Mouse (Mus musculus) embryonic facial prominence, embryonic 10.5 days (tissue): ENCODE measurements around the gene Coq7. TPM values are rescaled to one million over a fixed set of nuclear protein-coding genes. Genes with fewer than 3 reads are reported as not detected.

Source experiments
- DNase-seq: peaks from one replicate; pipeline ENCODE4 v3.0.0-alpha.2; 2017; ENCODE audit warnings: low spot score
- H3K27ac ChIP-seq: fragments of 300-500 bp; sonication (generic); replicated peaks from 2 replicates; pipeline ENCODE4 v1.5.1; 2016; ENCODE audit warnings: mild to moderate bottlenecking
- H3K27me3 ChIP-seq: fragments of 300-500 bp; sonication (generic); replicated peaks from 2 replicates; pipeline ENCODE4 v1.6.1; 2016; ENCODE audit warnings: low read depth, mild to moderate bottlenecking; ENCODE audit not compliant: poor library complexity, severe bottlenecking
- H3K36me3 ChIP-seq: fragments of 300-500 bp; sonication (generic); replicated peaks from 2 replicates; pipeline ENCODE4 v1.6.1; 2016; ENCODE audit warnings: mild to moderate bottlenecking, moderate library complexity
- H3K4me1 ChIP-seq: fragments of 300-500 bp; sonication (generic); 2 replicates; pipeline ENCODE4 v1.6.1; 2016
- H3K4me3 ChIP-seq: fragments of 300-500 bp; sonication (generic); 2 replicates; pipeline ENCODE4 v1.5.1; 2016; ENCODE audit warnings: mild to moderate bottlenecking, moderate library complexity
- H3K9me3 ChIP-seq: fragments of 300-500 bp; sonication (generic); 2 replicates; pipeline ENCODE4 v1.6.1; 2016; ENCODE audit warnings: mild to moderate bottlenecking
- WGBS: fragments of 180-500 bp; shearing (Covaris S2); methylation state at CpG from one replicate; pipeline ENCODE4 v1.1.7; 2016; 5-methylcytosine and 5-hydroxymethylcytosine counted together
- polyA plus RNA-seq: library from polyadenylated mRNA; unstranded; fragments of >200 nt; fragmentation: Nextera tagmentation; extraction: Ambion mirVana; gene quantifications from 2 replicates; pipeline ENCODE4 v1.2.1, GENCODE M21; 2016

Gene Coq7
- polyA plus RNA-seq, 1 experiment from 2014 or later, result 134 TPM

GRCm38 (mm10) chr7:118476428-118476827, 56.7 kb downstream of the Coq7 start:
- no peak for DNase-seq
- H3K27ac ChIP-seq, result no peak overlapping the region
- no peaks in the 10 kb centered on the region for H3K36me3 ChIP-seq
- 68% methylated on average over 5 of the region's 5 CpGs for WGBS
- peaks cover 3% of the 10 kb centered on the region; the same call in 1 of the 2 replicates for H3K9me3 ChIP-seq
- no peaks in the 10 kb centered on the region for H3K27me3 ChIP-seq
- H3K4me1 ChIP-seq, result peaks cover 17% of the 10 kb centered on the region
- H3K4me3 ChIP-seq, result no peak overlapping the region

GRCm38 (mm10) chr7:118475008-118475705, 58.0 kb downstream of the Coq7 start:
- Histone ChIP-seq H3K9me3 (peaks cover 3% of the 10 kb centered on the region; the same call in 1 of the 2 replicates), H3K27ac (no peak overlapping the region), H3K4me3 (no peak overlapping the region), H3K4me1 (peaks cover 17% of the 10 kb centered on the region), H3K27me3 (no peaks in the 10 kb centered on the region), H3K36me3 (no peaks in the 10 kb centered on the region)
- WGBS, result 85% methylated on average over 7 of the region's 7 CpGs
- DNase-seq, result no peak

GRCm38 (mm10) chr7:118472886-118473285, 60.3 kb downstream of the Coq7 start:
- Histone ChIP-seq H3K36me3 (no peaks in the 10 kb centered on the region), H3K27ac (no peak overlapping the region)
- 95% methylated on average over 1 of the region's 1 CpGs for WGBS

GRCm38 (mm10) chr7:118468060-118468459, 65.1 kb downstream of the Coq7 start:
- no peaks in the 10 kb centered on the region for H3K9me3 ChIP-seq
- H3K4me1 ChIP-seq, result peaks cover 8% of the 10 kb centered on the region
- 90% methylated on average over 3 of the region's 3 CpGs for WGBS
- H3K36me3 ChIP-seq, result no peaks in the 10 kb centered on the region
- no peak overlapping the region for H3K4me3 ChIP-seq
- H3K27ac ChIP-seq, result no peak overlapping the region
- no peaks in the 10 kb centered on the region for H3K27me3 ChIP-seq
- no peak for DNase-seq

More at GRCm38 (mm10) chr7:118472886-118473285, 60.3 kb downstream of the Coq7 start:
- no peak for DNase-seq
- Histone ChIP-seq H3K27me3 (no peaks in the 10 kb centered on the region), H3K4me3 (no peak overlapping the region), H3K9me3 (peaks cover 3% of the 10 kb centered on the region; the same call in 1 of the 2 replicates), H3K4me1 (peaks cover 7% of the 10 kb centered on the region)

- no peaks in the 10 kb centered on the region for H3K36me3 ChIP-seq
- peaks cover 22% of the 10 kb centered on the region for H3K4me1 ChIP-seq
- no peak overlapping the region for H3K4me3 ChIP-seq
- 71% methylated on average over 4 of the region's 4 CpGs for WGBS
- DNase-seq, result no peak
- H3K9me3 ChIP-seq, result no peaks in the 10 kb centered on the region
- no peak overlapping the region for H3K27ac ChIP-seq
- no peaks in the 10 kb centered on the region for H3K27me3 ChIP-seq
Measured at GRCm38 (mm10) chr7:118464432-118464831, 68.7 kb downstream of the Coq7 start.

GRCm38 (mm10) chr7:118462818-118463762, 70.1 kb downstream of the Coq7 start:
- Histone ChIP-seq H3K9me3 (no peaks in the 10 kb centered on the region), H3K27me3 (no peaks in the 10 kb centered on the region), H3K4me1 (peaks cover 22% of the 10 kb centered on the region), H3K36me3 (no peaks in the 10 kb centered on the region), H3K27ac (no peak overlapping the region), H3K4me3 (no peak overlapping the region)
- WGBS, result 57% methylated on average over 11 of the region's 11 CpGs
- no peak for DNase-seq

- Histone ChIP-seq H3K27ac (no peak overlapping the region), H3K4me1 (peaks cover 19% of the 10 kb centered on the region), H3K4me3 (no peak overlapping the region), H3K27me3 (no peaks in the 10 kb centered on the region), H3K9me3 (no peaks in the 10 kb centered on the region), H3K36me3 (no peaks in the 10 kb centered on the region)
- DNase-seq, result no peak
- 68% methylated on average over 16 of the region's 16 CpGs for WGBS
Measured at GRCm38 (mm10) chr7:118461400-118462136, 71.6 kb downstream of the Coq7 start.

Other genes with a start within 250 kb of the Coq7 start
- gene Syt17, start 85.1 kb downstream of the Coq7 start, polyA plus RNA-seq, result 1.7 and 1.9 TPM in 2 replicates
- 1.3 and 1.6 TPM in 2 replicates for gene Itpripl2, start 41.4 kb downstream of the Coq7 start, polyA plus RNA-seq
- 4.9 and 7.2 TPM in 2 replicates for gene Tmc7, start 51.4 kb upstream of the Coq7 start, polyA plus RNA-seq
- gene Tmc5, start 63.9 kb upstream of the Coq7 start, polyA plus RNA-seq, result 0.05 TPM in 1 of 2 replicates, not detected in the other
- gene Gde1, start 172.4 kb upstream of the Coq7 start, polyA plus RNA-seq, result 65.1 and 68.7 TPM in 2 replicates
- 34.3 and 37.2 TPM in 2 replicates for gene Ccp110, start 179.2 kb upstream of the Coq7 start, polyA plus RNA-seq
- gene Vps35l, start 206.9 kb upstream of the Coq7 start, polyA plus RNA-seq, result 69.1 and 70.0 TPM in 2 replicates